Mouse (Mus musculus) forebrain, embryonic 15.5 days (tissue): Measurements from ENCODE around the gene 1700056E22Rik. TPM values are rescaled to one million over a fixed set of nuclear protein-coding genes. Genes with fewer than 3 reads are reported as not detected.
A peak's percentile ranks its signal among the peaks of the same experiment; 100 is the strongest.

Experiments
- ATAC-seq: fragments of 200-750 bp; cut with Nextera tagmentation; replicated peaks from 2 replicates; pipeline ENCODE4 v1.8.0; 2017; ENCODE audit warnings: mild to moderate bottlenecking, moderate TSS enrichment, moderate library complexity
- H3K27ac ChIP-seq: fragments of 300-500 bp; sonication (generic); replicated peaks from 2 replicates; pipeline ENCODE4 v1.5.1; 2015; ENCODE audit warnings: mild to moderate bottlenecking, inconsistent platforms
- H3K27me3 ChIP-seq: fragments of 300-500 bp; sonication (generic); 2 replicates; pipeline ENCODE4 v1.6.1; 2015; ENCODE audit warnings: inconsistent platforms
- H3K36me3 ChIP-seq: fragments of 300-500 bp; sonication (generic); 2 replicates; pipeline ENCODE4 v1.6.1; 2015; ENCODE audit warnings: mild to moderate bottlenecking, inconsistent platforms
- H3K4me1 ChIP-seq: fragments of 300-500 bp; sonication (generic); 2 replicates; pipeline ENCODE4 v1.6.1; 2015; ENCODE audit warnings: inconsistent platforms
- H3K4me2 ChIP-seq: fragments of 300-500 bp; sonication (generic); replicated peaks from 2 replicates; pipeline ENCODE4 v1.6.1; 2015; ENCODE audit warnings: mild to moderate bottlenecking, inconsistent platforms
- H3K4me3 ChIP-seq: fragments of 300-500 bp; sonication (generic); 2 replicates; pipeline ENCODE4 v1.5.1; 2015; ENCODE audit warnings: mild to moderate bottlenecking, inconsistent platforms
- H3K9ac ChIP-seq: fragments of 300-500 bp; sonication (generic); replicated peaks from 2 replicates; pipeline ENCODE4 v1.6.1; 2015; ENCODE audit warnings: mild to moderate bottlenecking, inconsistent platforms
- H3K9me3 ChIP-seq: fragments of 300-500 bp; sonication (generic); 2 replicates; pipeline ENCODE4 v1.6.1; 2016; ENCODE audit warnings: inconsistent platforms
- WGBS: fragments of 180-500 bp; shearing (Covaris S2); methylation state at CpG from one replicate; pipeline ENCODE4 v1.1.7; 2015; ENCODE audit warnings: mixed read lengths; 5-methylcytosine and 5-hydroxymethylcytosine counted together
- polyA plus RNA-seq: library from polyadenylated mRNA; unstranded; fragments of >200 nt; fragmentation: Nextera tagmentation; extraction: Ambion mirVana; gene quantifications from 2 replicates; pipeline ENCODE4 v1.2.1, GENCODE M21; 2015

The 1700056E22Rik gene
- polyA plus RNA-seq, result 0.65 and 0.78 TPM in 2 replicates

- peak; percentile 99 for ATAC-seq
- 0% methylated on average over 38 of the region's 38 CpGs for WGBS
- Histone ChIP-seq H3K27me3 (no peaks in the 10 kb centered on the region), H3K4me3 (peak within 1 kb of the TSS; percentile 61), H3K9me3 (no peaks in the 10 kb centered on the region), H3K4me1 (peaks cover 30% of the 10 kb centered on the region), H3K4me2 (peak within 1 kb of the TSS; percentile 74), H3K36me3 (no peaks in the 10 kb centered on the region), H3K9ac (peak within 1 kb of the TSS; percentile 73), H3K27ac (peak within 1 kb of the TSS; percentile 91)
These were observed at the start of gene 1700056E22Rik for GRCm38 (mm10) chr1:184034011-184034557. Gene 1700056E22Rik, minus strand, starts transcription at chr1:184034301.

- no peak overlapping the region for H3K4me2 ChIP-seq
- no peak overlapping the region for H3K9ac ChIP-seq
- WGBS, result 90% methylated on average over 7 of the region's 7 CpGs
- no peaks in the 10 kb centered on the region for H3K9me3 ChIP-seq
- H3K36me3 ChIP-seq, result no peaks in the 10 kb centered on the region
- H3K27ac ChIP-seq, result no peak overlapping the region
- no peak overlapping the region for H3K4me3 ChIP-seq
- no peaks in the 10 kb centered on the region for H3K27me3 ChIP-seq
- ATAC-seq, result no peak
- no peaks in the 10 kb centered on the region for H3K4me1 ChIP-seq
These were observed 49.1 kb upstream of the 1700056E22Rik start for GRCm38 (mm10) chr1:184083166-184083565.

GRCm38 (mm10) chr1:184082661-184083060 is 48.6 kb upstream of the 1700056E22Rik start:
- H3K4me3 ChIP-seq, result no peak overlapping the region
- WGBS, result 74% methylated on average over 3 of the region's 3 CpGs
- H3K4me2 ChIP-seq, result no peak overlapping the region
- no peak overlapping the region for H3K9ac ChIP-seq
- H3K9me3 ChIP-seq, result no peaks in the 10 kb centered on the region
- ATAC-seq, result no peak
- H3K4me1 ChIP-seq, result no peaks in the 10 kb centered on the region
- no peaks in the 10 kb centered on the region for H3K36me3 ChIP-seq
- no peaks in the 10 kb centered on the region for H3K27me3 ChIP-seq
- H3K27ac ChIP-seq, result no peak overlapping the region

- no peak overlapping the region for H3K4me3 ChIP-seq
- 0 out of 2 replicates have a peak, but pooled peaks cover 3% of the 10 kb centered on the region for H3K4me1 ChIP-seq
- WGBS, result 94% methylated on average over 3 of the region's 3 CpGs
- H3K9ac ChIP-seq, result no peak overlapping the region
- H3K36me3 ChIP-seq, result no peaks in the 10 kb centered on the region
- no peaks in the 10 kb centered on the region for H3K27me3 ChIP-seq
- no peaks in the 10 kb centered on the region for H3K9me3 ChIP-seq
- no peak overlapping the region for H3K27ac ChIP-seq
- no peak for ATAC-seq
- no peak overlapping the region for H3K4me2 ChIP-seq
These were observed 45.2 kb upstream of the 1700056E22Rik start for GRCm38 (mm10) chr1:184079304-184079703.

- 54% methylated on average over 2 of the region's 2 CpGs for WGBS
- ATAC-seq, result no peak
- no peaks in the 10 kb centered on the region for H3K9me3 ChIP-seq
- H3K27ac ChIP-seq, result no peak overlapping the region
- no peak overlapping the region for H3K9ac ChIP-seq
- H3K4me1 ChIP-seq, result 0 out of 2 replicates have a peak, but pooled peaks cover 3% of the 10 kb centered on the region
- H3K4me2 ChIP-seq, result no peak overlapping the region
- H3K4me3 ChIP-seq, result no peak overlapping the region
- H3K36me3 ChIP-seq, result no peaks in the 10 kb centered on the region
- no peaks in the 10 kb centered on the region for H3K27me3 ChIP-seq
These were observed 42.7 kb upstream of the 1700056E22Rik start for GRCm38 (mm10) chr1:184076756-184077155.

- WGBS, result 75% methylated on average over 6 of the region's 6 CpGs
- Histone ChIP-seq H3K4me3 (no peak overlapping the region), H3K4me1 (0 out of 2 replicates have a peak, but pooled peaks cover 3% of the 10 kb centered on the region), H3K27me3 (no peaks in the 10 kb centered on the region), H3K4me2 (no peak overlapping the region), H3K9me3 (no peaks in the 10 kb centered on the region), H3K36me3 (no peaks in the 10 kb centered on the region), H3K9ac (no peak overlapping the region), H3K27ac (no peak overlapping the region)
- ATAC-seq, result no peak
These were observed 42.0 kb upstream of the 1700056E22Rik start for GRCm38 (mm10) chr1:184076065-184076464.

- 98% methylated on average over 12 of the region's 12 CpGs for WGBS
These were observed 34.9 kb upstream of the 1700056E22Rik start for GRCm38 (mm10) chr1:184068971-184069370.

GRCm38 (mm10) chr1:184067704-184068558 is 33.8 kb upstream of the 1700056E22Rik start:
- H3K9ac ChIP-seq, result no peak overlapping the region
- no peaks in the 10 kb centered on the region for H3K9me3 ChIP-seq
- no peak overlapping the region for H3K4me2 ChIP-seq
- H3K27ac ChIP-seq, result no peak overlapping the region; the same call in 1 of the 2 replicates
- H3K4me3 ChIP-seq, result no peak overlapping the region
- H3K36me3 ChIP-seq, result no peaks in the 10 kb centered on the region; the same call in 1 of the 2 replicates
- H3K27me3 ChIP-seq, result no peaks in the 10 kb centered on the region
- peaks cover 24% of the 10 kb centered on the region for H3K4me1 ChIP-seq
- WGBS, result 91% methylated on average over 18 of the region's 18 CpGs
- ATAC-seq, result no peak

More at GRCm38 (mm10) chr1:184068971-184069370, 34.9 kb upstream of the 1700056E22Rik start:
- Histone ChIP-seq H3K4me3 (no peak overlapping the region), H3K27ac (no peak overlapping the region), H3K9me3 (no peaks in the 10 kb centered on the region), H3K4me1 (peaks cover 24% of the 10 kb centered on the region), H3K27me3 (no peaks in the 10 kb centered on the region), H3K9ac (no peak overlapping the region), H3K4me2 (no peak overlapping the region), H3K36me3 (no peaks in the 10 kb centered on the region; the same call in 1 of the 2 replicates)
- ATAC-seq, result no peak

GRCm38 (mm10) chr1:184066460-184067287 is 32.6 kb upstream of the 1700056E22Rik start:
- Histone ChIP-seq H3K9me3 (no peaks in the 10 kb centered on the region), H3K4me1 (peaks cover 24% of the 10 kb centered on the region), H3K27me3 (no peaks in the 10 kb centered on the region), H3K27ac (peak overlapping the region; percentile 76), H3K9ac (no peak overlapping the region), H3K4me3 (no peak overlapping the region), H3K4me2 (no peak overlapping the region), H3K36me3 (no peaks in the 10 kb centered on the region; the same call in 1 of the 2 replicates)
- WGBS, result 28% methylated on average over 11 of the region's 11 CpGs
- peak; percentile 72 for ATAC-seq

GRCm38 (mm10) chr1:184065589-184066361 is 31.7 kb upstream of the 1700056E22Rik start:
- Histone ChIP-seq H3K27ac (peak overlapping the region; percentile 76), H3K27me3 (no peaks in the 10 kb centered on the region), H3K9ac (no peak overlapping the region), H3K9me3 (no peaks in the 10 kb centered on the region), H3K4me1 (peaks cover 24% of the 10 kb centered on the region), H3K4me2 (no peak overlapping the region), H3K4me3 (no peak overlapping the region), H3K36me3 (no peaks in the 10 kb centered on the region; the same call in 1 of the 2 replicates)
- ATAC-seq, result peak; percentile 84
- 31% methylated on average over 13 of the region's 13 CpGs for WGBS

- no peak overlapping the region for H3K4me3 ChIP-seq
- no peaks in the 10 kb centered on the region for H3K9me3 ChIP-seq
- peaks cover 24% of the 10 kb centered on the region for H3K4me1 ChIP-seq
- H3K27ac ChIP-seq, result no peak overlapping the region
- H3K27me3 ChIP-seq, result no peaks in the 10 kb centered on the region
- no peak overlapping the region for H3K4me2 ChIP-seq
- no peaks in the 10 kb centered on the region; the same call in 1 of the 2 replicates for H3K36me3 ChIP-seq
- no peak overlapping the region for H3K9ac ChIP-seq
- no peak for ATAC-seq
- WGBS, result 80% methylated on average over 7 of the region's 7 CpGs
These were observed 30.2 kb upstream of the 1700056E22Rik start for GRCm38 (mm10) chr1:184064306-184064705.
